Mouse (Mus musculus) cerebellum, adult 8-10 months (tissue): Measurements from ENCODE around the gene Anapc15-ps.

Source experiments
- DNase-seq: peaks from one replicate; pipeline ENCODE4 v3.0.0; 2022

Gene Anapc15-ps

GRCm38 (mm10) chr10:95673351-95673750 lies at the start of gene Anapc15-ps:
Gene Anapc15-ps (minus strand): TSS chr10:95673451.
- DNase-seq, result no peak

- no peak for DNase-seq
Observed at GRCm38 (mm10) chr10:95722203-95722611, 49.0 kb upstream of the Anapc15-ps start.

GRCm38 (mm10) chr10:95720181-95720798 lies 47.0 kb upstream of the Anapc15-ps start:
- DNase-seq, result no peak

- DNase-seq, result no peak
Observed at GRCm38 (mm10) chr10:95719472-95719871, 46.2 kb upstream of the Anapc15-ps start.

- DNase-seq, result no peak
Observed at GRCm38 (mm10) chr10:95718760-95719159, 45.5 kb upstream of the Anapc15-ps start.

DNA sequence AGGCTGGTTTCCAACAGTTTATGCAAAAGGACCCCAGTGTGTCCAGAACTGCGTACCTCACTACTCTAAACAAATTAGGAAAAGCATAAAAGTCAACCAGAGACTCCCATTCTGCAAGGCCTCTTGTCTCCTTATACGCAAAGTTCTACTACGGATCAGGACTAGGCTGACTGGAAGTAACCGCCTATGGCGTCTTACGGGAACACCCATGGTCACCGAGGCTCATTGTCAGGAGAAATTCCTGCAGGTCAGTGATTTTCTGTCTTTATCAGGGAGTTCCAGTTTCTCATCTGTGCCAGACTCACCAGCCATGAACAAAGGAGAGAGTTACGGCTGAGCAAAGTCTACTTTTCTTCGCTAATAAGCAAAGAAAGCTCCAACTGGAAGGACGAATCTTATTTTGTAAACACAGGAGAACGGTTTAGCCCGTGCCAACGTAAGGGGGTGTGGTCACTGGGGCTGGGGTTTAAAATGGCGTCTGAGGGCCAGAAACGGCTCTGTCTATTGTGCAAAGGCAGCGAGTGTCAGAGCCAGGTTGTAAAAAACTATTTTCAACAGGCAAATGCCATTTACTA lies 43.9 kb upstream of the Anapc15-ps start:
- no peak for DNase-seq

DNA sequence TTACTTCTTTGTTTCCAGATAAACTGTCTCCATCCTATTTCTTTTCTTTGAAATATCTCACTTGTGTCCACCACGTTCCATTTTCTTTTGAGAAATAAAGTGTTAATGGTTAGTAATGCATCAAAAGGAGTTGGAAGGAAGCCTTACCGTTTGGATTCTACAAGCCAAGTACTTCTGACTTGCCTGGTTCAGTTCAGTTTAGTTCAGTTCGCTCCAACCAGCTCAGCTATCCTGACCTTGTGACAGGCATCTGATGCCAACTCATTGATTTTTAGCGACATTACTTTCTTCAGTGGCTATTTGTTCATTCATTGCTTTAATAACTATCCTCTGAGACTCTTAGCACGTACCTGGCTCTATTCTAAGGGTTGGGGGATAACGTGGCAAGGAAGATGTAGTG lies 42.4 kb upstream of the Anapc15-ps start:
- DNase-seq, result no peak

GRCm38 (mm10) chr10:95712221-95712620 lies 39.0 kb upstream of the Anapc15-ps start:
- DNase-seq, result no peak

DNA sequence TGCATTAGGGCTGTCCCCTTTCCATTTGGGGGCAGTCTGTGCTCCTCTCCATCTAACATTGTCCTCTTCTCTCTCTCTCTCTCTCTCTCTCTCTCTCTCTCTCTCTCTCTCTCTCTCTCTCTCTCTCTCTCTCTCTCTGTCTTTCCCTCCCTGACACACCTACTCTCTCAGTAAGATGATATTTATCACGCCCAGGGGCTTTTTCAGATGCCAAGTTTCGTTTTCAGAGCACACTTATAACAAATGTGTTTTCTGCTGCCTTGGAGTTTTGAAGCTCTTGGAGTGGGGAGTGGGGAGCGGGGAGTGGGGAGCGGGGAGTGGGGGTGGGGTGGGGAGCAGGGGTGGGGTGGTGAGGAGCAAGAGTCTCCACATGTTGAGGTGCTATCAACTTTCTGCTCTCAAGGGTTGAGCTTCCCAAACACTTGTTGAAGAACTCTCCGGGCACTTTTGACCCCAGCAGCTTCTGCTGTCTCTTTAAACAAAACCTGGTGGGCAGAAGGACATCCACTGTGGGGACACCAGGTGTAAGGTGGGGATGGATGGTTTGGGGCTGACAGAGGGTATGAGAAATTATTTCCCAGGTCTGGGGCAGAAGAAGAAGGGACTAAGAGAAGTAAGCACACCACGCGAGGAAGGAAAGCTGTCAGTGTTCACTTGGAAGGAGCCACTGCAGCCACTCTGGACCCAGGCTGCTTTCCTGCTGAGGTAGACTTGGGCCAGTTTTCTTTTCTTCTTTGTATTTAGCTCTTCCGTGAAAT lies 36.8 kb upstream of the Anapc15-ps start:
- DNase-seq, result no peak

DNA sequence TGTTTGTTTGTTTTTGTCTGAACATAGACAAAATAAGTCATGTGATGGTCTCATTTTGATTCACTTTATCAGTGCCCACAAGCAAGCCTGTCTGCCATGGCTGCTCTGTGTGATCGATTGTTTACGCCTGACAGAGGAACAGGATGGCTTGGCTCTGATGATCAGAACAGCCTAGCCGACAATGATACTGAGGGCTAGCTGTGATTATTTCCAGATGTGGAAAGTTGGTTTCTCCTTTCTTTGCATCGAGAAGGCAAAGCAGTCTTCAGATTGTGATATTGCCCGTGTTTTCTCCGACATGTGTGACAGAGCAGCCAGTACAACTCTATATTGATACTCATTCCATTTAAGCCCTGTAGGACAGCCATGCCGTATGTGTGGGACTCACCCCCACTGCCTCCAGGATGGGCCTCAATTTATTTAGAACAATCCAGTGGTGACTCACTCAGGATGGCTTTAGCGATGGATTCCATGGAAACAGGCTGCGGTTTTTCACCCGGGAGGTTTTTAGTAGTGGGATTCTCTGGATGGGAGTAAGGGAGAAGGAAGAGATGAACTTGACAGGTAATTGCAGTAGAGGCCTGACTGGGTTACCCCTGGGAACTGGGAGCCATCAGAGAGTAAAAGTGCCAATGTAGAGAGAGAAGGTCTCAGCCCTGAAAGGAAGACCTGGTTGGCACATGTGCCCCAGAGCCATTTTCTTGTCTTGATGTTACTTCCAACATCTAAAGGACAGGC lies 36.1 kb upstream of the Anapc15-ps start:
- DNase-seq, result no peak

DNA sequence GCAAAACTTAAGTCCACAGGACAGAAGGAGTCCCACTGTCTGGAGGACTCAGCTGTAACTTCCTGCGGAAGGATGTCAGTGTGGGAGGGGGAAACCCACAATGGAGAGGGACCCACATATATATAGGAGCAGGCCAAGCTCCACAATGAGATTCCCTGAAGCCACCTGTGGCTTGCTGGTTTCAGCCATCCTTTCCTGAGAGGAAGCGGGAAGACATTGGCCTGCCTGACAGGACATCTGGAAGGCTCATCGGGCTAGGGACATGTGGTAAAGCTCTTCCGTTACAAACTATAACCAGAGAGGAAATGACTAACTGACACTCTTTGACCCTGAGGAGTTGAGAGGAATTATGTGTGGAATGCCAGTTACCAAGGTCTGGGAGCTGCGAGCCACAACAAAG lies 34.8 kb upstream of the Anapc15-ps start:
- DNase-seq, result no peak

- no peak for DNase-seq
Observed at GRCm38 (mm10) chr10:95706867-95707266, 33.6 kb upstream of the Anapc15-ps start.

DNA sequence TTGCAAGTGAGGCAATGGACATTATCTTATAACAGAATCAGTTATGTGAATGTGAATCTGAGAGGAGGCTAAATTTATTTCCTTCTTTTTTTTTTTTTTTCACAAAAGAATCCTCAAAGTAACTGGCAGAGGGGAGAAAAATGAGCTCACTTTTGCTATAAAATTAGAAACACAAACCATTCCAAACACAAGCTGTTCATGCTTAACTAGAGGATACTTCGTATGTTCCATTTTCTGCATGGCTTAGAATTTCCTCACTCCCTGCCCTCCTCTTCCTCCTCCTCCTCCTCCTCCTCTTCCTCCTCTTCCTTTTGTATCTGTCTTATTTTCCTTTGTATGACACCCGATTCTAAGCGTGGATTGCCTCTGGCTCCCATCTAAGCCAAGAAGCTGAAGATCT lies 32.5 kb upstream of the Anapc15-ps start:
- no peak for DNase-seq

DNA sequence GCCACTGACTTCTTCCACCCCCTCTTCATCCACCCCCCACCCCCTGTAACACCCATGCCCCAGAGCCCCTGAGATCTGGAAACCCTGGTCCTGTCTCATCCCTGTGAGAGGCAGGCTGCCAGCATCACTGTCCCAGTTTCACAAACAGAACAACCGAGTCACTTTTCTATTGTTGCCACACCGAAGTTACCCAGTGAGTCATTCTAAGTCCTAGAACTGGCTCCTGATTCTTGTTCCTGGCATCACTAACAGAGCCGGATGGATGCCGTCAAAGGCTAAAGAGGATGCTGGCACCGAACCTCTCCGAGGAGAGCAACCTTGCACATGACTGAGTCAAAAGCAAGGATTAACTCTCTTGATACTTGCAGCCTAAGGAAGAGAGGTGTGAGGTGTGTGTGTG lies 31.6 kb upstream of the Anapc15-ps start:
- DNase-seq, result no peak

DNA sequence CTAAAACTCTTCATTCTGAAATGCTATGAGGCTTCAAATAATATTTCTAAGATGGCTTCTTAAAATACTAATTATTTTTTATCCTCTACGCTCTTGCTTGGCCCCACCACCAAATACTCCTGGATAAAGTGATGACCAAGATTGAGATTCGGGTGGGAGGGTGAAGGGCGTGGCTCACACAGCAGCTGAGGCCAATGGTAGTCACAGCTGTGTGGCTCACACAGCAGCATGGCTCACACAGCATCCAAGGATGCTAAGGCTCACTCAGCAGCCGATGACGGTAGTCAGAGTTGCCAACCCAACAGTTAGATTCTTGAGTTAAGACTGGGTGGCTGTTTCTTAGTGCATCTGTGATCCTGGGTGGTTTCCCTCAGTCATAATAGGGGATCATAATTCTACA lies 30.5 kb upstream of the Anapc15-ps start:
- DNase-seq, result no peak

DNA sequence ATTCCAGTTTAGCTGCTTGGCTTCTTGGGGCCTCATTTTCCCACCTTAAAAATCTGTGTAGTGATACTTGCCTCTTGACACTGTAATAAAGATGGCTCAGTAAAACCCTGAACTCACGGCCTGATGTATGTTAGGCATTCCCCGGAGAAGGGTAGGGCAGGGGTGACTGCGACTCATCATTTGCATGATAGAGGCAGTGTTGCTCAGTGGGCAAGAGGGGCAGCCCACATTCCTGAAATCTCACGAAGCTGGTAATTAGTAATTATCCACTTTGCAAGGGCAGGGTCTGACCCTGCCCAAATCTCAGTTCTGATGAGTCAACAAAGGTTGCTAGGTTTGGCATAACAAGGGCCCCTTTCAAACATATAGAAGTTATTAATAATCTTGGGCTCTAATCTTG lies 27.2 kb upstream of the Anapc15-ps start:
- DNase-seq, result no peak

DNA sequence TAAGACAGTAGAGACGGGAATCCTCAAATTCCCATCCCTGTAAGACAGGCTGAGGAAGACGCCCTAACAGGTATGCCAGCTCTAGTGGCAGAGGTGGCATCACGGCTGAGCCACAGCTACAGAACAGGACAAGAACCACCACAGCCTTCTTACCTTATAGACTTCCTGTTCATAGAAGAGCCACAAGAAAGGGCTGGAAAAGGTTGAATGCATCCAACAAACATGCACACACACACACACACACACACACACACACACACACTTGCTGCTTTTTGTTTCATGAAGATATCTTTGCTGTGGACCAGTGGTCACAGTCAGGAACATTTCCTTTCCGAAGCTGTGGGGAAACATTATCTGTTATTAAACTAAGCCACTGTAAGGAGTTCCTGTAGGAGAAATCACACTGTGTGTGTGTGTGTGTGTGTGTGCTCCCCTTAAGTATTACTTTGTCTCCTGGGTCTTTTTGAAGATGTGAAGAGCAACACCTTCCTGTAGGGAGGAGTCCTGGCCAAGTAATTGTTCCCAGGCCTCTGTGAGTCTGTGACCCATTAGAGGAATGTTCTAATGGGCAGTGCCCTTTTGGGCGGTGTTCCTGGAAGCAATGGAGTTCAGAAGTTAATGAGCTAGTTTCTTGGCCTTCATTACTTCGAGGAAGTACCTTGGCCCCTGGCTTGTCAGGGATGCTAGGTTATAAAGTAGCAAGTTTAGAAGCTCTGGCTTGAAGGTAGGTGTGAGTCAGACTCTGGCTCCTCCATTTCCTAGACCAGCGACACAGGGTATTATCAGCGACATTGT lies 25.9 kb upstream of the Anapc15-ps start:
- no peak for DNase-seq

DNA sequence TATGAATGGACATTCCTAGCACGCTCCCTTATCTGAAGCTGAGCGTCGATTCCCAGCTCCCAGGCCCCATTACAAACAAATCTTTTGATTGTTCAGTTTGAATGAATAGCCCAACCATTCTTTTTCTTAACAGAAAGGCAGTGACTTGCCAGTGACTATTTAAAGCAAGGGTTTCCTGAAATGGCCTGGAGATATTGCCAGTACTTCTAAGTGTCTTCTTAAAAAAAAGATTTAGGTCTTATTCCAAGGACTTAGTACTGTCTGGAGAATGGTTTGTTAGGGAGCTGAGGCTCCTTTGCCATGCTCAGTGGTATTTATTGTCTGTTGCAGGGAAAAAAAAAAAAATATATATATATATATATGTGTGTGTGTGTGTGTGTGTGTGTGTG lies 23.0 kb upstream of the Anapc15-ps start:
- DNase-seq, result no peak

DNA sequence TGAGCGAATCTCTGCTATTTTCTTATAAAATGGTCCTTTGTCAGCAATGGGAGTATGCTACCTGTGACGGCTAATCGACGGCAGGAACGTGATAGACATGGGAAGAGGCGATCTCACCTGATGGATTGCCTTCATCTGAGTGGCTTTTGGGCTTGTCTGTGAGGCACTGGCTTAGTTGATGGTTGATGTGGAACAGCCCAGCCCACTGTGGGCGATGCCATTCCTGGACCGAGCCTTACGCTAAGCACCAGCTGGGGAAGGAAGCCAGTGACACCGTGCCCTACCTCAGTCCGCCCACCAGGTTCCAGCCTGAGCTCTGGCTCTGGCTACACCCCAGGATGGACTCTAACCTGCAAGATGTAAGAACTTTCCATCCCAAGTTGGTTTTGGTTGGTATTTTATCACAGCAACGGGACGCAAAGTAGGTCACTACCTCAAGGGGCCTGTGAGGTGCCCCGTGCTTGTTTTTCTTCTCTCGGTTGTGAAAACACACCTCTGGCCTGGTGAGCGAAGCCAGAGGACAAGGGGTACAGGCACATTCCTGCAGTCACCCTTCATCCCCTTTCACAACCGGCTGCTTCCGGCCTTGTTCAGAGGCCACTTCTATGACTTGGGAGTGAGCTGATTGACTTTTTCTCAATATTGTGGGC lies 22.5 kb upstream of the Anapc15-ps start:
- DNase-seq, result no peak

DNA sequence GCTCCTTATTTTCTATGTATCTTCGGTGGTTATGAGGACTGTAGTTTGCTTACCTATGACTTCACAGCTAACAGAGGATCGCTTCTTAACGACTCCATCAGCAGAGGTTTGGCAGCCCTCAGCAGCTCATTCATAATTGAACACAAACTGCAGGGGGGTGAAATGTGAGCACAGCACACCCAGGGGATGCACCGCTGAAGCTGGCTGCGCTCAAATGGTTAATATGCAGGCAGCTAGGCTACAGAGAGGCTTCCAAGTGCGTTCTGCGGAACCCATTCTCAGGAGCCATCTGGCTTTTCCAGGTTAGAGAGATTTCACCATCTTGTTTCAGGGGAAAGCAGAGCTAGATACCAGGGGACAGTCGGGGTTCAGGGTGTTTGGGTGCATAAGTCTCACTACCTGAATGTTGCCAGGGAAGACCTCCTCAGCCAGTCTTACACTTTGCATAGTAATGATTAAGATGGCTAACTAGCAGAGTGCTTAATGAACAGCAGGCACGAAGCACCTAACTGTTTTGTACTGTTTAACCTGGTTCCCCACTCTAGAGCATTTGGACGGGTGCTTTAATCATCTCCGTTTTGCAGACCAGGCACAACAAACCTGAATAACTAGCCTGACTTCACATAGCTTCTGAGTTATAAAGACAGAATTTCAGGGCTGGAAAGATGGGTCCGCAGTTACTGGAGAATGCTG lies 21.5 kb upstream of the Anapc15-ps start:
- no peak for DNase-seq

DNA sequence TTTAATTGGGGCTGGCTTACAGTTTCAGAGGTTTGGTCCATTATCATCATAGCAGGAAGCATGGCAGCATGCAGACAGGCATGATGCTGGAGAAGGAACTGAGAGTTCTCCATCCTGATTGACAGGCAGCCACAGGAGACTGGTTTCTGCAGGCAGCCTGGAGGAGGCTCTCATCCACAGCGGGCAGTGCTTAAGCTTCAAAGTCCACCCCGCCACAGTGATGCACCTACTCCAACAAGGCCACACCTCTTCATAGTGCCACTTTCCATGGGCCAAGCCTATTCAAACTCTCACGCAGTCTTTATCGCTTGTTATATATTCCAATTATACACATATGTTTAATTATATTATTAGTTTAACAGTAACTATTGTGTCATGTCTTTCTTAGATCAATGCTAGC lies 18.1 kb upstream of the Anapc15-ps start:
- no peak for DNase-seq

- DNase-seq, result no peak
Observed at GRCm38 (mm10) chr10:95689833-95690232, 16.6 kb upstream of the Anapc15-ps start.
